Mouse (Mus musculus): Measurements from ENCODE around the gene Chuk. TPM values are rescaled to one million over a fixed set of nuclear protein-coding genes. Genes with fewer than 3 reads are reported as not detected.
"Not testable (repeated sequence)": the region's sequence is repeated elsewhere in the genome, so short reads cannot be mapped to it uniquely, and the experiment has no call there.

The Chuk gene
- polyA plus RNA-seq, 1 experiment from 2014 or later = 40.1 TPM

DNA sequence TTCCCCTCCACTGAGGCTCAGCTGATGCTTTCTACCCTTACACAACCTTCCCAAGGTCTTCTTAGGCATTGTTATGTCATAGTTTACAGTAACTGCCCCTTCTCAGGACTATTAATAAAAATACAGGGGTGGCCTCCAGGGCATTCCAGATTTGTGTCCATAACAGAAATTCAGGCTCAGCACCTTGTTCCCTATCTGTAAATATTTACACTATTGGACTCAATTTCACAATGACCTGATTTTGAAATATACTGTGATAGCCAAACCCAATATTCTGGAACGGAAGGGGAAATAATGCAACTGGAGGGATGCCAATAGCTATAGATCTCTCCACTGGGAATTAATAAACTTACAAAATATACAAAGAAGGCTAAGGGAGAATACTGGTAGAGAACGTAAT lies 21.3 kb upstream of the Chuk start:
- Histone ChIP-seq H3K27me3 (ENCODE audit: insufficient read depth, poor library complexity, severe bottlenecking) (no peaks in the 10 kb centered on the region), H3K36me3 (peaks cover 89% of the 10 kb centered on the region), H3K4me1 (replicated peaks) (no peaks in the 10 kb centered on the region), H3K9me3 (no peaks in the 10 kb centered on the region), H3K27ac (no peak overlapping the region), H3K4me3 (no peak overlapping the region)
- 92% methylated on average over 2 of the region's 2 CpGs for WGBS
- DNase-seq (ENCODE audit: low spot score) = no peak

- H3K36me3 ChIP-seq = peaks cover 95% of the 10 kb centered on the region
- H3K4me1 ChIP-seq (replicated peaks) = no peaks in the 10 kb centered on the region
- H3K27me3 ChIP-seq (ENCODE audit: insufficient read depth, poor library complexity, severe bottlenecking) = no peaks in the 10 kb centered on the region
- H3K9me3 ChIP-seq = no peaks in the 10 kb centered on the region
- no peak for DNase-seq (ENCODE audit: low spot score)
- WGBS = 93% methylated on average over 10 of the region's 10 CpGs
- no peak overlapping the region for H3K4me3 ChIP-seq
- H3K27ac ChIP-seq = no peak overlapping the region
Observed at GRCm38 (mm10) chr19:44127729-44128497, 20.6 kb upstream of the Chuk start.

DNA sequence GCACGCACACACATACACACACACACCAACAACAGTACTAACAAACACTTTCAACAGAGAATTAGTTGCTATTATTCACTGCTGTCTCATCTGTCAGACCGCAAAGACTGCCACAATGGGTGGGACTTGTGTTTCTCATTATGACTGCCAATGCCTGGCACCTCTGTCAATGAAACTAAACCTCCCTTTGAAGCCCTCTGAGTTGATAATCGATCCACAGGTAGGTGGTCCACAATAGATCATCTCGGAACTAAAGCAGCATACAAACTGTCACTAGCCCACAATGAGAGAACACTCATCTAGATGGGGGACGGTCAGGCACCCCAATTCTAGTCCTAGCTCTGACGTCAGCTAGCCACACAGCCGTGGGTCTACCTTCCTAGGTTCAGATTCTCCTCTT lies 13.9 kb upstream of the Chuk start:
- Histone ChIP-seq H3K27me3 (ENCODE audit: insufficient read depth, poor library complexity, severe bottlenecking) (no peaks in the 10 kb centered on the region), H3K4me3 (no peak overlapping the region), H3K9me3 (no peaks in the 10 kb centered on the region), H3K36me3 (peaks cover 98% of the 10 kb centered on the region), H3K27ac (no peak overlapping the region), H3K4me1 (replicated peaks) (no peaks in the 10 kb centered on the region)
- 90% methylated on average over 7 of the region's 7 CpGs for WGBS
- DNase-seq (ENCODE audit: low spot score) = no peak

GRCm38 (mm10) chr19:44120686-44121085 lies 13.4 kb upstream of the Chuk start:
- WGBS = 92% methylated on average over 9 of the region's 9 CpGs
- not testable (repeated sequence) for DNase-seq (ENCODE audit: low spot score); H3K4me1 ChIP-seq (replicated peaks); H3K4me3 ChIP-seq; H3K9me3 ChIP-seq; H3K27me3 ChIP-seq (ENCODE audit: insufficient read depth, poor library complexity, severe bottlenecking); H3K27ac ChIP-seq
- peaks cover 98% of the 10 kb centered on the region for H3K36me3 ChIP-seq

DNA sequence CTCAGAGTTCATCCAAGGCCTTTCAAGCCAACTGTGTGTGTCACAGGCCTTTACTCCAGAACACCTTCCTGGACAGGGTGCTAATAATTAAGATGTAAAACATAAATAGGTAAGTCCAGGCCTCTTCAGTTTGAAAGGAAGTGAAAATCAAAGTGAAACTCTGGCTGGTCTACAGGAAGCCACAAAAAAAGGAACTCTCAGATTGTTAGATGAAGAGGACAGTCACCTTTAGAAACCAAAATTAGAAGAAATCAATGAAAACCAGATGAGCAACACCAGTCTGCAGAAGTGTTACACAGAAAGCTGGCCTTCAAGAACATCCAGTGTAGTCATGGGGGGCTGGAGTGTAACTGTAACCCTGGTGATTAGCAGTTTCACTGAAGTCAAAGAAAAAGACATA lies 10.5 kb upstream of the Chuk start:
- H3K4me1 ChIP-seq (replicated peaks) = no peaks in the 10 kb centered on the region
- H3K36me3 ChIP-seq = peaks cover 98% of the 10 kb centered on the region
- no peaks in the 10 kb centered on the region for H3K27me3 ChIP-seq (ENCODE audit: insufficient read depth, poor library complexity, severe bottlenecking)
- H3K4me3 ChIP-seq = no peak overlapping the region
- DNase-seq (ENCODE audit: low spot score) = no peak
- no peak overlapping the region for H3K27ac ChIP-seq
- H3K9me3 ChIP-seq = no peaks in the 10 kb centered on the region

GRCm38 (mm10) chr19:44111706-44112105 lies 4.4 kb upstream of the Chuk start:
- WGBS = 64% methylated on average over 7 of the region's 7 CpGs
- DNase-seq (ENCODE audit: low spot score) = peak; percentile 45
- H3K4me1 ChIP-seq (replicated peaks) = peaks cover 9% of the 10 kb centered on the region
- peaks cover 78% of the 10 kb centered on the region for H3K36me3 ChIP-seq
- no peak overlapping the region for H3K27ac ChIP-seq
- H3K4me3 ChIP-seq = no peak overlapping the region
- H3K9me3 ChIP-seq = no peaks in the 10 kb centered on the region
- H3K27me3 ChIP-seq (ENCODE audit: insufficient read depth, poor library complexity, severe bottlenecking) = no peaks in the 10 kb centered on the region

DNA sequence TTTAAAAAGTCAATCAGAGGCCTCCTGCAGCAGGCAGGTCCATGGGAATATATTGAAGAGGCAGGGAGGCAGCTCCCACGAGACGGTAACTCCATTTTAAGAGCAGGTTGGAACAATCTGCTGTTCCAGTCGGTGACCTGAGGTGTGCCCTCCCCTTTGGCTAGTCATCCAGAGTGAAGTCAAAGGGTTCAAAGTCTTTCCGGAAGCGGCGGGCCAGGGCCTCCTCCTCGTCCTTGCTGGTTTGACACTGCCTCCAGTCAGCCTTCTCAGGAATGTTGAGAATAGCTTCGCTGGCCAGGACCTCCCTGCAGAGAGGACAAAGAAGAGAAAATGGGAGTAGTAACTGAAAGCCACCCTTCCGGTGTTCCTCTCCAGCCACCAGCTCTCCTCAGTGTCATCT lies 3.1 kb upstream of the Chuk start:
- Histone ChIP-seq H3K4me3 (no peak overlapping the region), H3K27ac (no peak overlapping the region), H3K9me3 (no peaks in the 10 kb centered on the region), H3K36me3 (peaks cover 64% of the 10 kb centered on the region), H3K4me1 (replicated peaks) (peaks cover 23% of the 10 kb centered on the region), H3K27me3 (ENCODE audit: insufficient read depth, poor library complexity, severe bottlenecking) (no peaks in the 10 kb centered on the region)
- WGBS = 88% methylated on average over 9 of the region's 9 CpGs
- no peak for DNase-seq (ENCODE audit: low spot score)

DNA sequence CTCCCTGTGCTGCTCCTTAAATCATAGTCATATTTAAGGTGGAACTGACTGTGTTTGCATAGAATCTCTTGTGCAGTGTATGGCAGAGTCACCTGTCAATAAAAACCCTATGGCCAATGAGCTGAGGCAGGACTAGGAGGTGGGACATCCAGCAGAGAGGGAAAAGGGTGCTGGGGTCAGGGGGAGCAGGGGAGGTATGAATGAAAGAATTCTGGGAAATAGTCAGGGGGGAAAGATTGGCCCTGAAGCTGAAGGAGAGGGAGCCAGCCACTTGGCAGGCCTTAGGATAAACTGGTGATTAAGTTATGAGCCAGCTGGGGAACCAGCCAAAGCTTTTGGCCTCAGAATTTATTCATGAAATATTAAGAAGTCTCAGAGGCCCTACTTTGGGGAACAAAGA lies 1.7 kb upstream of the Chuk start:
- H3K4me3 ChIP-seq = no peak overlapping the region
- H3K4me1 ChIP-seq (replicated peaks) = peaks cover 23% of the 10 kb centered on the region
- H3K36me3 ChIP-seq = peaks cover 51% of the 10 kb centered on the region
- H3K27ac ChIP-seq = no peak overlapping the region
- H3K27me3 ChIP-seq (ENCODE audit: insufficient read depth, poor library complexity, severe bottlenecking) = no peaks in the 10 kb centered on the region
- no peaks in the 10 kb centered on the region for H3K9me3 ChIP-seq
- DNase-seq (ENCODE audit: low spot score) = no peak

- Histone ChIP-seq H3K4me3 (peak overlapping the region; percentile 99), H3K36me3 (peaks cover 42% of the 10 kb centered on the region), H3K27ac (peak overlapping the region; percentile 97), H3K27me3 (ENCODE audit: insufficient read depth, poor library complexity, severe bottlenecking) (no peaks in the 10 kb centered on the region), H3K9me3 (no peaks in the 10 kb centered on the region), H3K4me1 (replicated peaks) (peaks cover 23% of the 10 kb centered on the region)
- no peak for DNase-seq (ENCODE audit: low spot score)
- WGBS = 31% methylated on average over 22 of the region's 22 CpGs
Observed at GRCm38 (mm10) chr19:44107661-44108521, 611 bp upstream of the Chuk start.

DNA sequence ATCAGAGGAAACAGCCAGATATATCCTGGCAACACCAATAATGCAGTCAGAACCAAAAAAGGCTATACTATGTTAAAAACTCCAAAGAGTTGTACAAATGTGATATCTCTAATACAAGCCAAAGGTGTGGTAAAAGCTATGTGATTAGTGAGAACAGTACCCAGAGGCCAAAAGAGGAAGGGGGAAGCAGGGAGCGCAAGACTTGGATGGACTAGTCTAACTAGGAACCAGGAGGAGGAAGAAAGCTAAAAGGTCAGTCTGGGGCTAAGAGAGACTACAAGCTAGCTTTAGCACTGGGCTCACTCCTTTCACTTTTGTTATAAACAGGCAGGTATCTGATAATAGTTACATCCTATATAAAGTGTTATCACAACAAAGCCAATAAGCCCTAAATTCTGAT lies 2.9 kb downstream of the Chuk start:
- peaks cover 23% of the 10 kb centered on the region for H3K4me1 ChIP-seq (replicated peaks)
- H3K4me3 ChIP-seq = no peak overlapping the region
- H3K9me3 ChIP-seq = no peaks in the 10 kb centered on the region
- 97% methylated on average over 1 of the region's 1 CpGs for WGBS
- no peak overlapping the region for H3K27ac ChIP-seq
- peaks cover 38% of the 10 kb centered on the region for H3K36me3 ChIP-seq
- no peaks in the 10 kb centered on the region for H3K27me3 ChIP-seq (ENCODE audit: insufficient read depth, poor library complexity, severe bottlenecking)
- DNase-seq (ENCODE audit: low spot score) = no peak

GRCm38 (mm10) chr19:44103001-44103400 lies 4.3 kb downstream of the Chuk start:
- Histone ChIP-seq H3K27me3 (ENCODE audit: insufficient read depth, poor library complexity, severe bottlenecking) (no peaks in the 10 kb centered on the region), H3K4me3 (no peak overlapping the region), H3K9me3 (no peaks in the 10 kb centered on the region), H3K27ac (no peak overlapping the region), H3K36me3 (peaks cover 45% of the 10 kb centered on the region), H3K4me1 (replicated peaks) (peaks cover 18% of the 10 kb centered on the region)
- WGBS = 95% methylated on average over 3 of the region's 3 CpGs
- DNase-seq (ENCODE audit: low spot score) = no peak

GRCm38 (mm10) chr19:44100840-44101239 lies 6.4 kb downstream of the Chuk start:
- DNase-seq (ENCODE audit: low spot score) = no peak
- no peak overlapping the region for H3K27ac ChIP-seq
- H3K36me3 ChIP-seq = peaks cover 67% of the 10 kb centered on the region
- H3K4me3 ChIP-seq = no peak overlapping the region
- peaks cover 5% of the 10 kb centered on the region for H3K9me3 ChIP-seq
- peaks cover 5% of the 10 kb centered on the region; the same call in 1 of the 2 replicates for H3K4me1 ChIP-seq (replicated peaks)
- H3K27me3 ChIP-seq (ENCODE audit: insufficient read depth, poor library complexity, severe bottlenecking) = no peaks in the 10 kb centered on the region

GRCm38 (mm10) chr19:44086278-44086677 lies 21.0 kb downstream of the Chuk start:
- Histone ChIP-seq H3K27me3 (ENCODE audit: insufficient read depth, poor library complexity, severe bottlenecking) (no peaks in the 10 kb centered on the region), H3K9me3 (no peaks in the 10 kb centered on the region), H3K4me3 (no peak overlapping the region), H3K36me3 (peaks cover 86% of the 10 kb centered on the region), H3K4me1 (replicated peaks) (peaks cover 15% of the 10 kb centered on the region), H3K27ac (peak overlapping the region; percentile 75)
- 30% methylated on average over 3 of the region's 3 CpGs for WGBS
- DNase-seq (ENCODE audit: low spot score) = no peak

All from hindbrain, embryonic 10.5 days (tissue).